Mouse (Mus musculus) thymus, postnatal 0 days (tissue): ENCODE results near the gene Cabp2. TPM values are rescaled to one million over a fixed set of nuclear protein-coding genes. Genes with fewer than 3 reads are reported as not detected.
"Not testable (repeated sequence)": the region's sequence is repeated elsewhere in the genome, so short reads cannot be mapped to it uniquely, and the experiment has no call there.

ENCODE experiments used
- DNase-seq: peaks from one replicate; pipeline ENCODE4 v3.0.0-alpha.2; 2015; ENCODE audit warnings: low spot score
- polyA plus RNA-seq: library from polyadenylated mRNA; unstranded; fragments of >200 nt; fragmentation: Nextera tagmentation; extraction: Ambion mirVana; gene quantifications from 2 replicates; pipeline ENCODE4 v1.2.1, GENCODE M21; 2015

Gene Cabp2
- polyA plus RNA-seq, 1 experiment from 2014 or later = 0.42 TPM

GRCm38 (mm10) chr19:4122411-4123370 is 41.3 kb downstream of the Cabp2 start:
- DNase-seq = no peak

GRCm38 (mm10) chr19:4124432-4124831 is 43.1 kb downstream of the Cabp2 start:
- no peak for DNase-seq

- not testable (repeated sequence) for DNase-seq
These were observed 43.9 kb downstream of the Cabp2 start for GRCm38 (mm10) chr19:4125268-4125667.

- DNase-seq = peak; percentile 99
These were observed 44.6 kb downstream of the Cabp2 start, which contains the start of gene Aip for GRCm38 (mm10) chr19:4125741-4126696. Gene Aip (minus strand): TSS chr19:4125858.

- DNase-seq = peak; percentile 32
These were observed 45.5 kb downstream of the Cabp2 start for GRCm38 (mm10) chr19:4126759-4127495.

GRCm38 (mm10) chr19:4129462-4129861 is 48.1 kb downstream of the Cabp2 start:
- DNase-seq = no peak

- DNase-seq = no peak
These were observed 48.7 kb downstream of the Cabp2 start for GRCm38 (mm10) chr19:4130106-4130505.

GRCm38 (mm10) chr19:4131075-4131474 is 49.7 kb downstream of the Cabp2 start:
- no peak for DNase-seq

GRCm38 (mm10) chr19:4131768-4132167 is 50.4 kb downstream of the Cabp2 start:
- DNase-seq = no peak

GRCm38 (mm10) chr19:4134354-4134753 is 53.0 kb downstream of the Cabp2 start:
- DNase-seq = no peak

- not testable (repeated sequence) for DNase-seq
These were observed 54.0 kb downstream of the Cabp2 start for GRCm38 (mm10) chr19:4135229-4135962.

GRCm38 (mm10) chr19:4135963-4136345 is 54.6 kb downstream of the Cabp2 start:
- DNase-seq = not testable (repeated sequence)

- DNase-seq = no peak
These were observed 55.1 kb downstream of the Cabp2 start for GRCm38 (mm10) chr19:4136463-4136862.

Other genes with a start within 250 kb of the Cabp2 start
- gene Chka, start 229.8 kb upstream of the Cabp2 start, polyA plus RNA-seq = 17.8 and 26.2 TPM in 2 replicates
- 48.7 and 50.1 TPM in 2 replicates for gene Tcirg1, start 174.4 kb upstream of the Cabp2 start, polyA plus RNA-seq
- gene Ndufs8, start 168.8 kb upstream of the Cabp2 start, polyA plus RNA-seq = 333 and 338 TPM in 2 replicates
- 4.6 and 5.3 TPM in 2 replicates for gene Aldh3b1, start 151.8 kb upstream of the Cabp2 start, polyA plus RNA-seq
- gene Unc93b1, start 146.4 kb upstream of the Cabp2 start, polyA plus RNA-seq = 32.2 and 34.2 TPM in 2 replicates
- 0.07 TPM in 1 of 2 replicates, not detected in the other for gene Aldh3b3, start 122.9 kb upstream of the Cabp2 start, polyA plus RNA-seq
- 1.5 and 1.6 TPM in 2 replicates for gene Aldh3b2, start 109.2 kb upstream of the Cabp2 start, polyA plus RNA-seq
- 4.3 and 5.9 TPM in 2 replicates for gene Acy3, start 95.0 kb upstream of the Cabp2 start, polyA plus RNA-seq
- 0.06 TPM in 1 of 2 replicates, not detected in the other for gene Tbx10, start 88.8 kb upstream of the Cabp2 start, polyA plus RNA-seq
- 40.4 and 42.5 TPM in 2 replicates for gene Nudt8, start 81.0 kb upstream of the Cabp2 start, polyA plus RNA-seq
- 0.98 and 1.6 TPM in 2 replicates for gene Gm49405, start 81.0 kb upstream of the Cabp2 start, polyA plus RNA-seq
- gene Doc2g, start 78.3 kb upstream of the Cabp2 start, polyA plus RNA-seq = 1.3 and 1.6 TPM in 2 replicates
- gene Ndufv1, start 68.8 kb upstream of the Cabp2 start, polyA plus RNA-seq = 191 and 194 TPM in 2 replicates
- 609 and 681 TPM in 2 replicates for gene Gstp1, start 43.6 kb upstream of the Cabp2 start, polyA plus RNA-seq
- gene Gstp2, start 35.6 kb upstream of the Cabp2 start, polyA plus RNA-seq = 4.5 and 6.1 TPM in 2 replicates
- gene Gstp3, start 22.0 kb upstream of the Cabp2 start, polyA plus RNA-seq = 10.3 and 13.9 TPM in 2 replicates
- 179 and 208 TPM in 2 replicates for gene Cdk2ap2, start 15.6 kb downstream of the Cabp2 start, polyA plus RNA-seq
- gene Pitpnm1, start 18.4 kb downstream of the Cabp2 start, polyA plus RNA-seq = 37.1 and 45.6 TPM in 2 replicates
- gene Aip, start 44.3 kb downstream of the Cabp2 start, polyA plus RNA-seq = 114 TPM in 2 replicates
- 0.03 TPM in 1 of 2 replicates, not detected in the other for gene Gpr152, start 58.2 kb downstream of the Cabp2 start, polyA plus RNA-seq
- 0.48 and 0.58 TPM in 2 replicates for gene Cabp4, start 62.5 kb downstream of the Cabp2 start, polyA plus RNA-seq
- gene Coro1b, start 67.0 kb downstream of the Cabp2 start, polyA plus RNA-seq = 184 and 207 TPM in 2 replicates
- 929 and 954 TPM in 2 replicates for gene Ptprcap, start 72.0 kb downstream of the Cabp2 start, polyA plus RNA-seq
- gene Rps6kb2, start 81.8 kb downstream of the Cabp2 start, polyA plus RNA-seq = 36.4 and 41.8 TPM in 2 replicates
- gene Carns1, start 93.9 kb downstream of the Cabp2 start, polyA plus RNA-seq = 6.8 and 10.4 TPM in 2 replicates
- gene Tbc1d10c, start 109.7 kb downstream of the Cabp2 start, polyA plus RNA-seq = 322 and 323 TPM in 2 replicates
- 995 and 1,030 TPM in 2 replicates for gene Ppp1ca, start 110.5 kb downstream of the Cabp2 start, polyA plus RNA-seq
- gene Rad9a, start 120.1 kb downstream of the Cabp2 start, polyA plus RNA-seq = 29.8 and 33.2 TPM in 2 replicates
- 2.1 and 2.5 TPM in 2 replicates for gene Clcf1, start 132.7 kb downstream of the Cabp2 start, polyA plus RNA-seq
- not detected in 2 replicates for gene AC109138.7, start 132.8 kb downstream of the Cabp2 start, polyA plus RNA-seq
- 41.2 and 44.3 TPM in 2 replicates for gene Pold4, start 150.3 kb downstream of the Cabp2 start, polyA plus RNA-seq
- 9.4 and 10.1 TPM in 2 replicates for gene Ssh3, start 187.6 kb downstream of the Cabp2 start, polyA plus RNA-seq
- 9.8 and 12.2 TPM in 2 replicates for gene Ankrd13d, start 201.6 kb downstream of the Cabp2 start, polyA plus RNA-seq
- gene Grk2, start 224.6 kb downstream of the Cabp2 start, polyA plus RNA-seq = 64.3 and 81.3 TPM in 2 replicates